Mouse (Mus musculus) forebrain, embryonic 13.5 days (tissue): ENCODE measurements around the gene Rars. TPM values are rescaled to one million over a fixed set of nuclear protein-coding genes. Genes with fewer than 3 reads are reported as not detected.
"Not testable (repeated sequence)": the region's sequence is repeated elsewhere in the genome, so short reads cannot be mapped to it uniquely, and the experiment has no call there.

Source experiments
- ATAC-seq: fragments of 200-750 bp; cut with Nextera tagmentation; 2 replicates; pipeline ENCODE4 v1.8.0; 2017
- H3K27ac ChIP-seq: fragments of 300-500 bp; sonication (generic); 2 replicates; pipeline ENCODE4 v1.5.1; 2015; ENCODE audit warnings: inconsistent platforms, mild to moderate bottlenecking, moderate library complexity
- H3K27me3 ChIP-seq: fragments of 300-500 bp; sonication (generic); 2 replicates; pipeline ENCODE4 v1.6.1; 2015; ENCODE audit warnings: mild to moderate bottlenecking, inconsistent platforms
- H3K36me3 ChIP-seq: fragments of 300-500 bp; sonication (generic); 2 replicates; pipeline ENCODE4 v1.6.1; 2015; ENCODE audit warnings: mild to moderate bottlenecking, inconsistent platforms; ENCODE audit not compliant: poor library complexity, severe bottlenecking
- H3K4me1 ChIP-seq: fragments of 300-500 bp; sonication (generic); 2 replicates; pipeline ENCODE4 v1.6.1; 2015; ENCODE audit warnings: inconsistent platforms
- H3K4me2 ChIP-seq: fragments of 300-500 bp; sonication (generic); 2 replicates; pipeline ENCODE4 v1.6.1; 2015; ENCODE audit warnings: inconsistent platforms, mild to moderate bottlenecking, moderate library complexity
- H3K4me3 ChIP-seq: fragments of 300-500 bp; sonication (generic); 2 replicates; pipeline ENCODE4 v1.5.1; 2015; ENCODE audit warnings: mild to moderate bottlenecking, inconsistent platforms
- H3K9ac ChIP-seq: fragments of 300-500 bp; sonication (generic); 2 replicates; pipeline ENCODE4 v1.6.1; 2015; ENCODE audit warnings: mild to moderate bottlenecking, inconsistent platforms
- H3K9me3 ChIP-seq: fragments of 300-500 bp; sonication (generic); replicated peaks from 2 replicates; pipeline ENCODE4 v1.6.1; 2016; ENCODE audit warnings: inconsistent platforms
- WGBS: fragments of 180-500 bp; shearing (Covaris S2); methylation state at CpG from one replicate; pipeline ENCODE4 v1.1.7; 2015; 5-methylcytosine and 5-hydroxymethylcytosine counted together
- polyA plus RNA-seq: library from polyadenylated mRNA; unstranded; fragments of >200 nt; fragmentation: Nextera tagmentation; extraction: Ambion mirVana; gene quantifications from 2 replicates; pipeline ENCODE4 v1.2.1, GENCODE M21; 2015

Gene Rars
- polyA plus RNA-seq, 1 experiment from 2014 or later, result 76.0 TPM

GRCm38 (mm10) chr11:35837156-35838126, 3.1 kb upstream of the Rars start:
- H3K4me2 ChIP-seq, result 0 out of 2 replicates have a peak overlapping the region, but pooled peaks have one; percentile 56
- H3K27ac ChIP-seq, result no peak overlapping the region
- peaks cover 22% of the 10 kb centered on the region for H3K36me3 ChIP-seq
- H3K4me1 ChIP-seq, result peaks cover 17% of the 10 kb centered on the region
- no peaks in the 10 kb centered on the region for H3K9me3 ChIP-seq
- no peaks in the 10 kb centered on the region for H3K27me3 ChIP-seq
- ATAC-seq, result no peak
- H3K9ac ChIP-seq, result no peak overlapping the region
- H3K4me3 ChIP-seq, result no peak overlapping the region
- WGBS, result 90% methylated on average over 5 of the region's 5 CpGs

DNA sequence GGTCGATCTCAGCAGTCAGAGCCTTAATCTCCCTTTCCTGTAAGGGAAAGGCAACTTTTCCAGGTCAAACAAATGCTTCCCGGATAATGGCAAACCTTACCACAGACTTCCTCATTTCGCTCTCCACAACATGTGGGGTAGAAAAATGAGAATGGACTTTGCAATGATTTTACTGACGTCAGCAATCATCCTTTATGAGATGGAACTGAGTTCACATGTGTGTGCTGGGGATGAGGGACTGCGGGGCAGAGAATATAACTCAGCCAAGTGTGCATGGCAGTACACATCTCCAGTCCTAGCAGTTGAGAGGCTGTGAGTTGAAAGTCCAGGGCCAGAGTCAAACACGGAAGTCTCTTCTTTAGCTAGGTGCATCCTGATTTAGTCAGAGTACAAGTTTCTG, 1.0 kb downstream of the Rars start:
- WGBS, result 90% methylated on average over 6 of the region's 6 CpGs
- no peak for ATAC-seq
- peaks cover 30% of the 10 kb centered on the region for H3K36me3 ChIP-seq

GRCm38 (mm10) chr11:35832139-35832538, 2.2 kb downstream of the Rars start:
- WGBS, result 88% methylated on average over 4 of the region's 4 CpGs
- Histone ChIP-seq H3K9ac (no peak overlapping the region), H3K9me3 (no peaks in the 10 kb centered on the region), H3K27me3 (no peaks in the 10 kb centered on the region), H3K27ac (no peak overlapping the region), H3K36me3 (peaks cover 41% of the 10 kb centered on the region), H3K4me3 (no peak overlapping the region), H3K4me1 (peaks cover 16% of the 10 kb centered on the region), H3K4me2 (no peak overlapping the region)
- ATAC-seq, result no peak

More for the DNA sequence above, 1.0 kb downstream of the Rars start:
- peaks cover 17% of the 10 kb centered on the region for H3K4me1 ChIP-seq
- no peaks in the 10 kb centered on the region for H3K9me3 ChIP-seq
- peak overlapping the region; percentile 93 for H3K4me3 ChIP-seq
- H3K9ac ChIP-seq, result peak overlapping the region; percentile 83; the same call in 1 of the 2 replicates
- peak overlapping the region; percentile 88 for H3K4me2 ChIP-seq
- H3K27ac ChIP-seq, result no peak overlapping the region
- H3K27me3 ChIP-seq, result no peaks in the 10 kb centered on the region

GRCm38 (mm10) chr11:35827714-35828113, 6.6 kb downstream of the Rars start:
- Histone ChIP-seq H3K4me3 (no peak overlapping the region), H3K4me1 (peaks cover 5% of the 10 kb centered on the region), H3K27me3 (no peaks in the 10 kb centered on the region), H3K9ac (no peak overlapping the region), H3K9me3 (no peaks in the 10 kb centered on the region), H3K36me3 (peaks cover 77% of the 10 kb centered on the region), H3K27ac (no peak overlapping the region), H3K4me2 (no peak overlapping the region)
- whole genome bisulfite sequencing, result 94% methylated on average over 6 of the region's 6 CpGs
- ATAC-seq, result no peak

GRCm38 (mm10) chr11:35816316-35816715, 18.0 kb downstream of the Rars start:
- no peaks in the 10 kb centered on the region for H3K9me3 ChIP-seq
- H3K27me3 ChIP-seq, result no peaks in the 10 kb centered on the region
- no peak overlapping the region for H3K4me3 ChIP-seq
- H3K27ac ChIP-seq, result no peak overlapping the region
- H3K4me1 ChIP-seq, result no peaks in the 10 kb centered on the region
- WGBS, result 91% methylated on average over 12 of the region's 12 CpGs
- no peak overlapping the region for H3K9ac ChIP-seq
- ATAC-seq, result no peak
- H3K4me2 ChIP-seq, result no peak overlapping the region
- peaks cover 96% of the 10 kb centered on the region for H3K36me3 ChIP-seq

- Histone ChIP-seq H3K9me3 (no peaks in the 10 kb centered on the region), H3K36me3 (peaks cover 99% of the 10 kb centered on the region), H3K27me3 (no peaks in the 10 kb centered on the region), H3K9ac (no peak overlapping the region), H3K27ac (no peak overlapping the region), H3K4me1 (no peaks in the 10 kb centered on the region), H3K4me2 (no peak overlapping the region), H3K4me3 (no peak overlapping the region)
- ATAC-seq, result no peak
- 82% methylated on average over 10 of the region's 10 CpGs for WGBS
Observed at GRCm38 (mm10) chr11:35811458-35811857, 22.8 kb downstream of the Rars start.

GRCm38 (mm10) chr11:35801332-35801731, 33.0 kb downstream of the Rars start:
- Histone ChIP-seq H3K9me3 (no peaks in the 10 kb centered on the region), H3K36me3 (peaks cover 6% of the 10 kb centered on the region), H3K27ac (no peak overlapping the region), H3K27me3 (peaks cover 49% of the 10 kb centered on the region), H3K4me2 (no peak overlapping the region), H3K4me3 (no peak overlapping the region), H3K4me1 (peaks cover 10% of the 10 kb centered on the region), H3K9ac (no peak overlapping the region)
- no peak for ATAC-seq
- 81% methylated on average over 5 of the region's 5 CpGs for WGBS

- Histone ChIP-seq H3K4me2 (peak within 1 kb of the TSS; percentile 84), H3K4me3 (peak within 1 kb of the TSS; percentile 62), H3K4me1 (peaks cover 10% of the 10 kb centered on the region), H3K9me3 (no peaks in the 10 kb centered on the region), H3K36me3 (no peaks in the 10 kb centered on the region), H3K27ac (peak within 1 kb of the TSS; percentile 61; the same call in 1 of the 2 replicates), H3K27me3 (peaks cover 64% of the 10 kb centered on the region), H3K9ac (peak within 1 kb of the TSS; percentile 71)
- WGBS, result 6% methylated on average over 11 of the region's 11 CpGs
- 0 out of 2 replicates have a peak, but pooled peaks have one; percentile 11 for ATAC-seq
Observed at GRCm38 (mm10) chr11:35798874-35799273, 35.4 kb downstream of the Rars start, which contains the start of gene Fbll1. Gene Fbll1, minus strand, starts transcription at chr11:35798884.

- H3K4me1 ChIP-seq, result peaks cover 10% of the 10 kb centered on the region
- no peaks in the 10 kb centered on the region for H3K9me3 ChIP-seq
- peak overlapping the region; percentile 62 for H3K4me3 ChIP-seq
- peaks cover 64% of the 10 kb centered on the region for H3K27me3 ChIP-seq
- H3K9ac ChIP-seq, result peak overlapping the region; percentile 71
- peak; percentile 96 for ATAC-seq
- no peaks in the 10 kb centered on the region for H3K36me3 ChIP-seq
- peak overlapping the region; percentile 84 for H3K4me2 ChIP-seq
- 1% methylated on average over 22 of the region's 23 CpGs for WGBS
- H3K27ac ChIP-seq, result peak overlapping the region; percentile 61; the same call in 1 of the 2 replicates
Observed at GRCm38 (mm10) chr11:35798495-35798820, 35.8 kb downstream of the Rars start.

- WGBS, result 3% methylated on average over 83 of the region's 86 CpGs
- H3K27me3 ChIP-seq, result peaks cover 64% of the 10 kb centered on the region
- peak overlapping the region; percentile 84 for H3K4me2 ChIP-seq
- H3K9ac ChIP-seq, result peak overlapping the region; percentile 71
- no peaks in the 10 kb centered on the region for H3K36me3 ChIP-seq
- H3K27ac ChIP-seq, result peak overlapping the region; percentile 61; the same call in 1 of the 2 replicates
- peak overlapping the region; percentile 62 for H3K4me3 ChIP-seq
- ATAC-seq, result peak; percentile 77
- H3K9me3 ChIP-seq, result no peaks in the 10 kb centered on the region
- H3K4me1 ChIP-seq, result peaks cover 10% of the 10 kb centered on the region
Observed at GRCm38 (mm10) chr11:35797751-35798494, 36.4 kb downstream of the Rars start.

- H3K27ac ChIP-seq, H3K9me3 ChIP-seq, ATAC-seq, H3K4me1 ChIP-seq, H3K4me3 ChIP-seq, H3K9ac ChIP-seq, H3K4me2 ChIP-seq: not testable (repeated sequence)
- WGBS, result 86% methylated on average over 5 of the region's 5 CpGs
- Histone ChIP-seq H3K36me3 (peaks cover 17% of the 10 kb centered on the region), H3K27me3 (peaks cover 30% of the 10 kb centered on the region)
Observed at GRCm38 (mm10) chr11:35792800-35793199, 41.5 kb downstream of the Rars start.

DNA sequence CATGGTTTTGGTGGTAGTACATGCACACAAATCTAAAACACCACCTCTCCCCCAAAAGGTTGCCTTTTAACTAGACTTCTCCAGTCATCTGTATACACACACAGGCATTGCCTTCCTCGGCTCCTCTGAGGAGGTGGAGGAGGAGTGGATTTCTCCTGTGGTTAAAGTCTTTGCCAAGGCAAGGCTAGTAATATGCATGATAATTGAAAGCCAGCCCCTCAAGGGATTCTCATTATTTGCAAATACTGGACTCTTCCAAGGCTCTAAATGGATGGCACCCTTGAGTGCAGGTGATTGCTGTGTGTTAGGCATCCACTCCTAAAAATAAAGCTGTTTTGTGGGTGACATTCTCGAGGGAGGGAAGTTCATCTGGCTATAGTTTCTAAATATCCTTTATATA, 45.9 kb downstream of the Rars start:
- H3K36me3 ChIP-seq, result peaks cover 43% of the 10 kb centered on the region
- 56% methylated on average over 2 of the region's 2 CpGs for WGBS
- no peak for ATAC-seq
- H3K4me2 ChIP-seq, result no peak overlapping the region
- H3K27ac ChIP-seq, result no peak overlapping the region
- H3K4me1 ChIP-seq, result no peaks in the 10 kb centered on the region; the same call in 1 of the 2 replicates
- no peak overlapping the region for H3K4me3 ChIP-seq
- H3K9ac ChIP-seq, result no peak overlapping the region
- H3K27me3 ChIP-seq, result no peaks in the 10 kb centered on the region
- no peaks in the 10 kb centered on the region for H3K9me3 ChIP-seq
